Mouse (Mus musculus): ENCODE measurements at regions not wholly inside any gene's neighbourhood (a gene's known extent, or its start where the extent isn't known, plus 50 kb on each side); places are given as distances from the start of the nearest gene placed in this dataset.

DNA sequence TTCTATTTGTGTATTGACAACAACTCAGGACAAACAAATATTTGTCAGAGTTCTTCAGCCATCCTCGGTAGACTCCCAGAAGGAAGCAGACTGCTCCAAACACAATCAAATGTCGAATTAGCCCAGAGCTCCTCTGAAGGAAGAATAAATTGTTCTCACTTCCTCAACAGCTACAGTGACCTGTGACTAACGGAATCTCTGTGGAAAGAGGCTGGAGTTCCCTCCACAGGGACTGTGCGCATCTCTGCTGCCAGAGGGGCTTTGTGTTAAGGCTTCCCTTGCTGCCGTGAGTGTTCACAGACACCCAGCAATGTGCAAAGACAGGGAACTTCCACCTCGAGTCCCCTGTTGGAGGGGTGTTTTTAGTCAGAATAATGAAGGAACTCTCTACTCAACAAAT is 107.0 kb upstream of the Irs2 start:
- ATAC-seq (ENCODE audit: low read depth), result no peak
- H3K4me3 ChIP-seq (ENCODE audit: low read length), result no peak overlapping the region
- H3K9me3 ChIP-seq (ENCODE audit: control insufficient read depth, low read length), result no peaks in the 10 kb centered on the region
- no peaks in the 10 kb centered on the region for H3K27me3 ChIP-seq (ENCODE audit: control insufficient read depth, insufficient read depth, low read depth, low read length)
- H3K4me1 ChIP-seq (replicated peaks; ENCODE audit: control insufficient read depth, insufficient read depth, low read length), result no peaks in the 10 kb centered on the region
- no peak overlapping the region for H3K9ac ChIP-seq (ENCODE audit: low read length)
- no peak overlapping the region for H3K27ac ChIP-seq (ENCODE audit: low read length)
- H3K4me2 ChIP-seq (ENCODE audit: low read depth, low read length), result no peak overlapping the region
- WGBS, result 18% methylated on average over 6 of the region's 6 CpGs
- no peaks in the 10 kb centered on the region for H3K36me3 ChIP-seq (ENCODE audit: control insufficient read depth, insufficient read depth, low read length)

GRCm38 (mm10) chr8:11114531-11114930 is 106.3 kb upstream of the Irs2 start:
- no peaks in the 10 kb centered on the region for H3K4me1 ChIP-seq (replicated peaks; ENCODE audit: control insufficient read depth, insufficient read depth, low read length)
- H3K4me2 ChIP-seq (ENCODE audit: low read depth, low read length), result no peak overlapping the region
- no peak overlapping the region for H3K27ac ChIP-seq (ENCODE audit: low read length)
- WGBS, result 33% methylated on average over 8 of the region's 8 CpGs
- H3K27me3 ChIP-seq (ENCODE audit: control insufficient read depth, insufficient read depth, low read depth, low read length), result no peaks in the 10 kb centered on the region
- H3K4me3 ChIP-seq (ENCODE audit: low read length), result no peak overlapping the region
- no peak overlapping the region for H3K9ac ChIP-seq (ENCODE audit: low read length)
- no peak for ATAC-seq (ENCODE audit: low read depth)
- no peaks in the 10 kb centered on the region for H3K36me3 ChIP-seq (ENCODE audit: control insufficient read depth, insufficient read depth, low read length)
- H3K9me3 ChIP-seq (ENCODE audit: control insufficient read depth, low read length), result no peaks in the 10 kb centered on the region

GRCm38 (mm10) chr8:11112908-11113532 is 104.8 kb upstream of the Irs2 start:
- no peaks in the 10 kb centered on the region for H3K9me3 ChIP-seq (ENCODE audit: control insufficient read depth, low read length)
- no peaks in the 10 kb centered on the region for H3K27me3 ChIP-seq (ENCODE audit: control insufficient read depth, insufficient read depth, low read depth, low read length)
- H3K9ac ChIP-seq (ENCODE audit: low read length), result no peak overlapping the region
- H3K4me1 ChIP-seq (replicated peaks; ENCODE audit: control insufficient read depth, insufficient read depth, low read length), result no peaks in the 10 kb centered on the region
- WGBS, result 58% methylated on average over 7 of the region's 7 CpGs
- no peak overlapping the region for H3K4me3 ChIP-seq (ENCODE audit: low read length)
- ATAC-seq (ENCODE audit: low read depth), result no peak
- no peak overlapping the region for H3K4me2 ChIP-seq (ENCODE audit: low read depth, low read length)
- no peaks in the 10 kb centered on the region for H3K36me3 ChIP-seq (ENCODE audit: control insufficient read depth, insufficient read depth, low read length)
- no peak overlapping the region for H3K27ac ChIP-seq (ENCODE audit: low read length)

DNA sequence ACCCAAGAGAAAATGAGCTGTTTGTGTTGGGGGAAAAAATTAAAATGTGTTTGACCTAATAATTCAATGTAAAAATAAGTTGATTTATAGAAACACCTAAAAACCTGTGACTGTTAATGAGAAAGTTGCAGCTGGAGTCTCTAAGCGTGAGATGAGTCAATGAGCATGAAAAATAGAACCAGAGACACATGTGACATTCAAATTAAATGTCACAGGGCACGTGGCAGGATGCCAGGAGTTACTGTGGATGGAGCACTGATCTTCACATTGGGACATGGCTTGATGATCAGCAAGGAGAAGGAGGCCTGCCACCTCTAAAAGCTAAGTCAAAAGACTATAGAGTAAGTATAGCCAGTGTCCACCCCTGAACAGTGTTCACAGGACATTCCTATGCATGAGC is 103.7 kb upstream of the Irs2 start:
- Histone ChIP-seq H3K9ac (ENCODE audit: low read length) (no peak overlapping the region), H3K27ac (ENCODE audit: low read length) (no peak overlapping the region), H3K4me1 (replicated peaks; ENCODE audit: control insufficient read depth, insufficient read depth, low read length) (no peaks in the 10 kb centered on the region), H3K27me3 (ENCODE audit: control insufficient read depth, insufficient read depth, low read depth, low read length) (no peaks in the 10 kb centered on the region), H3K4me3 (ENCODE audit: low read length) (no peak overlapping the region), H3K36me3 (ENCODE audit: control insufficient read depth, insufficient read depth, low read length) (no peaks in the 10 kb centered on the region), H3K9me3 (ENCODE audit: control insufficient read depth, low read length) (no peaks in the 10 kb centered on the region), H3K4me2 (ENCODE audit: low read depth, low read length) (no peak overlapping the region)
- no peak for ATAC-seq (ENCODE audit: low read depth)
- WGBS, result 68% methylated on average over 2 of the region's 2 CpGs

- Histone ChIP-seq H3K27me3 (ENCODE audit: control insufficient read depth, insufficient read depth, low read depth, low read length) (no peaks in the 10 kb centered on the region), H3K36me3 (ENCODE audit: control insufficient read depth, insufficient read depth, low read length) (no peaks in the 10 kb centered on the region), H3K9me3 (ENCODE audit: control insufficient read depth, low read length) (no peaks in the 10 kb centered on the region), H3K27ac (ENCODE audit: low read length) (no peak overlapping the region), H3K4me1 (replicated peaks; ENCODE audit: control insufficient read depth, insufficient read depth, low read length) (no peaks in the 10 kb centered on the region), H3K4me2 (ENCODE audit: low read depth, low read length) (no peak overlapping the region), H3K4me3 (ENCODE audit: low read length) (no peak overlapping the region), H3K9ac (ENCODE audit: low read length) (no peak overlapping the region)
- 96% methylated on average over 1 of the region's 1 CpGs for WGBS
- no peak for ATAC-seq (ENCODE audit: low read depth)
Measured at GRCm38 (mm10) chr8:11107435-11107834, 99.2 kb upstream of the Irs2 start.

DNA sequence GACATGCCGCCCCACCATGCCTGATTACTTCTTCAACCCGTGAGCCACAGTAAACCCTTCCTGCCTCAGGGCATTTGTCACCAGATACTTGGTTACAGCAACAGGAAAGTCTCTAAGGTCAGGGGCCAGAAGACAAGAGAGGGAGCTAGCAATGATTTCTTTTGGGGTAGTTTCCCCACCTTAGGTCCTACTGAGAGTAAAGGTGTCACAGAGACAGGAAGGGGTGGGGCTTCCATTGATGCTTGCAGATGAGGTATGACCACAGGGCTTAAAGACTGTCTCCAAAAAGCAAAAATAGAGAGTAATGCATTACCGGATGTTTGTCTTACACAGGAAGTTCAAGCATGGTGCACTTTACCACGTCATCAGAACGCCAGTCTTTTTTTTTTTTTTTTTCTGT is 98.8 kb upstream of the Irs2 start:
- no peak overlapping the region for H3K4me2 ChIP-seq (ENCODE audit: low read depth, low read length)
- no peaks in the 10 kb centered on the region for H3K36me3 ChIP-seq (ENCODE audit: control insufficient read depth, insufficient read depth, low read length)
- H3K9me3 ChIP-seq (ENCODE audit: control insufficient read depth, low read length), result no peaks in the 10 kb centered on the region
- no peak for ATAC-seq (ENCODE audit: low read depth)
- WGBS, result 71% methylated on average over 5 of the region's 5 CpGs
- H3K27me3 ChIP-seq (ENCODE audit: control insufficient read depth, insufficient read depth, low read depth, low read length), result no peaks in the 10 kb centered on the region
- H3K27ac ChIP-seq (ENCODE audit: low read length), result no peak overlapping the region
- no peak overlapping the region for H3K4me3 ChIP-seq (ENCODE audit: low read length)
- no peaks in the 10 kb centered on the region for H3K4me1 ChIP-seq (replicated peaks; ENCODE audit: control insufficient read depth, insufficient read depth, low read length)
- no peak overlapping the region for H3K9ac ChIP-seq (ENCODE audit: low read length)

DNA sequence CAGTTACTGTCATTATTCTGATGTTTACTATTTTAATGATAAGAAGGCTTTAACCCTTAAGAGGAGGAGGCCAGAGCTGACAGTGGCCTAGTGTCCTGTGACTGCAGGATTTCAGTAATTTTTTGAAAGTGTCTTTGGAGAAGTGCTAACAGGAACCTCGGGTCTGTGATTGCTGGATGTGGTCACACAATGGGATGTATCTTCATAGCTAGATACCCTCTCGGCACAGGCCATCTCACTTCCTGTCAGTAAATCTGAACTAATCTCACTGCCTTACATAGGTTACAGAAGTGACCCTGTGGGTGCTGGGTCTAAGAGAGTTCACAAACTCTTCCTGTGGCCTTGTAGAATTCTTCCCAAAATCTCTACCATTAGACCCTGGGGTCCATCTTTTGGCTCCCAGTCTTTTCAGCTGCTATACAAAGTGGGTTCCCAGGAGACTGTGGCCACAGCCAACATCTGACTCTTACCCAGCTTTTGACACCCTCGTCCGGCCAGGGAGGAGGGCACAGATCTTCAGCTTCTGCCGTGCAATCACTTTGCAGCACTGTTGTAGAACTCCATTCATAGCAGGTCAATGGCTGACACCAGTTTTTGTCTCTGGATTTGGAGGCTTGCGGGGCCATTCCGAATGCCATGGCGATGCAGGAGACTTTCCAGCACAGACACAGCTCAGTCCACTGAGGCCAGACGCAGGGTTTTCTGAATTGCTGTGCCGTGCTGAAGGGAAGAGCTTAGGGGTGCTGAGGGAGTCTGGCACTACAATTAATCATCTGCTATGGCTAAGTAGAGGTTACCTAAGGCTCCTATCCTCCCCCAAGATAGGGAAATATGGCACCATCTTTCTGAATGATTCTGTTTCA is 95.7 kb upstream of the Irs2 start:
- no peak for ATAC-seq (ENCODE audit: low read depth)
- no peaks in the 10 kb centered on the region for H3K4me1 ChIP-seq (replicated peaks; ENCODE audit: control insufficient read depth, insufficient read depth, low read length)
- H3K9me3 ChIP-seq (ENCODE audit: control insufficient read depth, low read length), result no peaks in the 10 kb centered on the region
- no peaks in the 10 kb centered on the region for H3K36me3 ChIP-seq (ENCODE audit: control insufficient read depth, insufficient read depth, low read length)
- no peak overlapping the region for H3K4me2 ChIP-seq (ENCODE audit: low read depth, low read length)
- H3K27me3 ChIP-seq (ENCODE audit: control insufficient read depth, insufficient read depth, low read depth, low read length), result no peaks in the 10 kb centered on the region
- H3K4me3 ChIP-seq (ENCODE audit: low read length), result no peak overlapping the region
- no peak overlapping the region for H3K9ac ChIP-seq (ENCODE audit: low read length)
- no peak overlapping the region for H3K27ac ChIP-seq (ENCODE audit: low read length)
- WGBS, result 76% methylated on average over 10 of the region's 10 CpGs

- no peaks in the 10 kb centered on the region for H3K27me3 ChIP-seq (ENCODE audit: control insufficient read depth, insufficient read depth, low read depth, low read length)
- no peak for ATAC-seq (ENCODE audit: low read depth)
- H3K9ac ChIP-seq (ENCODE audit: low read length), result no peak overlapping the region
- no peak overlapping the region for H3K27ac ChIP-seq (ENCODE audit: low read length)
- H3K4me2 ChIP-seq (ENCODE audit: low read depth, low read length), result no peak overlapping the region
- no peaks in the 10 kb centered on the region for H3K36me3 ChIP-seq (ENCODE audit: control insufficient read depth, insufficient read depth, low read length)
- 76% methylated on average over 3 of the region's 3 CpGs for WGBS
- no peaks in the 10 kb centered on the region for H3K9me3 ChIP-seq (ENCODE audit: control insufficient read depth, low read length)
- H3K4me1 ChIP-seq (replicated peaks; ENCODE audit: control insufficient read depth, insufficient read depth, low read length), result 0 out of 2 replicates have a peak, but pooled peaks cover 4% of the 10 kb centered on the region
- no peak overlapping the region for H3K4me3 ChIP-seq (ENCODE audit: low read length)
Measured at GRCm38 (mm10) chr8:11100310-11100709, 92.1 kb upstream of the Irs2 start.

- WGBS, result 66% methylated on average over 3 of the region's 3 CpGs
Measured at GRCm38 (mm10) chr8:11099591-11099855, 91.3 kb upstream of the Irs2 start.

More at GRCm38 (mm10) chr8:11099591-11099855, 91.3 kb upstream of the Irs2 start:
- Histone ChIP-seq H3K27me3 (ENCODE audit: control insufficient read depth, insufficient read depth, low read depth, low read length) (no peaks in the 10 kb centered on the region), H3K9ac (ENCODE audit: low read length) (no peak overlapping the region), H3K27ac (ENCODE audit: low read length) (no peak overlapping the region), H3K4me2 (ENCODE audit: low read depth, low read length) (no peak overlapping the region), H3K36me3 (ENCODE audit: control insufficient read depth, insufficient read depth, low read length) (no peaks in the 10 kb centered on the region), H3K4me3 (ENCODE audit: low read length) (no peak overlapping the region), H3K9me3 (ENCODE audit: control insufficient read depth, low read length) (no peaks in the 10 kb centered on the region), H3K4me1 (replicated peaks; ENCODE audit: control insufficient read depth, insufficient read depth, low read length) (0 out of 2 replicates have a peak, but pooled peaks cover 4% of the 10 kb centered on the region)
- ATAC-seq (ENCODE audit: low read depth), result no peak

Measured in lung, embryonic 16.5 days (tissue).